Mouse (Mus musculus): ENCODE results near the gene Homez. TPM values are rescaled to one million over a fixed set of nuclear protein-coding genes. Genes with fewer than 3 reads are reported as not detected.

The Homez gene
- total RNA-seq, 4 experiments from 2014 or later, result 22.5 to 34.9 (median 24.2) TPM

Other genes with a start within 250 kb of the Homez start
- gene Psmb11, start 249.5 kb downstream of the Homez start, total RNA-seq (2022), result under 1 TPM in 3 of 4 experiments, not detected in 1; 0.14 to 0.63 (median 0.14) TPM
- gene Gm17606, start 230.0 kb downstream of the Homez start, total RNA-seq (2022), result not detected
- gene Cdh24, start 229.6 kb downstream of the Homez start, total RNA-seq (2022), result 1 to 10 TPM; 7.5 to 8.1 (median 7.8) TPM
- gene 1700123O20Rik, start 184.7 kb downstream of the Homez start, total RNA-seq (2022), result 10 to 100 TPM; 17.0 to 22.4 (median 19.2) TPM
- 100 to 1,000 TPM; 154 to 188 (median 170) TPM for gene Acin1, start 184.0 kb downstream of the Homez start, total RNA-seq (2022)
- gene Gm29776, start 172.1 kb downstream of the Homez start, total RNA-seq (2022), result not detected
- not detected for gene Cebpe, start 158.8 kb downstream of the Homez start, total RNA-seq (2022)
- gene Slc7a8, start 89.0 kb downstream of the Homez start, total RNA-seq (2022), result 10 to 100 TPM; 54.5 to 60.7 (median 58.5) TPM
- gene Rnf212b, start 56.8 kb downstream of the Homez start, total RNA-seq (2022), result not detected
- 10 to 100 TPM; 20.6 to 24.9 (median 22.7) TPM for gene Ppp1r3e, start 6.6 kb upstream of the Homez start, total RNA-seq (2022)
- 100 to 1,000 TPM; 127 to 134 (median 132) TPM for gene Bcl2l2, start 12.4 kb upstream of the Homez start, total RNA-seq (2022)
- 1 to 10 TPM in 3 of 4 experiments, not detected in 1; 1.5 to 6.7 (median 4.2) TPM for gene Gm20521, start 12.5 kb upstream of the Homez start, total RNA-seq (2022)
- 100 to 1,000 TPM; 231 to 262 (median 243) TPM for gene Pabpn1, start 21.5 kb upstream of the Homez start, total RNA-seq (2022)
- gene Slc22a17, start 42.2 kb upstream of the Homez start, total RNA-seq (2022), result 100 to 1,000 TPM; 565 to 622 (median 604) TPM
- 10 to 100 TPM in 1 of 4 experiments, 1 to 10 TPM in 3; 8.9 to 10.3 (median 9.1) TPM for gene Efs, start 55.2 kb upstream of the Homez start, total RNA-seq (2022)
- gene Il25, start 61.7 kb upstream of the Homez start, total RNA-seq (2022), result under 1 TPM in 1 of 4 experiments, not detected in 3; 0.53 TPM
- 10 to 100 TPM; 60.3 to 67.9 (median 64.0) TPM for gene Cmtm5, start 65.3 kb upstream of the Homez start, total RNA-seq (2022)
- 1 to 10 TPM; 5.3 to 9.9 (median 7.7) TPM for gene Myh6, start 96.0 kb upstream of the Homez start, total RNA-seq (2022)
- not detected for gene Gm17428, start 106.0 kb upstream of the Homez start, total RNA-seq (2022)
- gene Myh7, start 123.7 kb upstream of the Homez start, total RNA-seq (2022), result 10 to 100 TPM in 3 of 4 experiments, 1 to 10 TPM in 1; 10.0 to 21.2 (median 13.1) TPM
- 10 to 100 TPM; 30.2 to 34.4 (median 32.0) TPM for gene Ngdn, start 144.5 kb upstream of the Homez start, total RNA-seq (2022)
- 10 to 100 TPM; 36.0 to 41.7 (median 38.6) TPM for gene Zfhx2, start 221.4 kb upstream of the Homez start, total RNA-seq (2022)
- gene Thtpa, start 223.8 kb upstream of the Homez start, total RNA-seq (2022), result 10 to 100 TPM; 26.2 to 31.5 (median 26.4) TPM
- gene Ap1g2, start 235.6 kb upstream of the Homez start, total RNA-seq (2022), result 10 to 100 TPM in 3 of 4 experiments, 1 to 10 TPM in 1; 9.1 to 12.7 (median 12.1) TPM
- gene Jph4, start 246.0 kb upstream of the Homez start, total RNA-seq (2022), result 100 to 1,000 TPM; 289 to 301 (median 292) TPM

Data from left cerebral cortex, adult 8-10 months (tissue).